In genomic region chr2:168677650-168678049, GRCm38 (mm10) we compare ENCODE assay signal across 8 mouse cellular contexts.
A peak's percentile ranks its signal among the peaks of the same experiment; 100 is the strongest.
DNase-seq lines count a peak whose midpoint lies in the region; ATAC-seq and TF ChIP-seq lines count a peak whose summit lies in the region.
"Had no signal": no experiment of that assay in that cellular context is flagged by ENCODE, and none has a peak within 500 bp of the region (broad histone marks: within the 10 kb centered on the region; RNA-seq: fewer than 3 reads in every experiment).

No protein-coding gene starts in this region.

- H3K27ac ChIP-seq in cerebellum, adult 2 months (ENCODE audit: insufficient read depth, low read length), result peak overlapping the region; percentile 96
- H3K27ac ChIP-seq in hindbrain, embryonic 14.5 days, result peak overlapping the region; percentile 89
- 0 out of 2 replicates have a peak overlapping the region, but pooled peaks have one; percentile 0 for H3K27ac ChIP-seq in midbrain, postnatal 0 days (ENCODE audit: low read depth, low read length)
- H3K27ac ChIP-seq: heart, embryonic 10.5 days had no signal

- no peak overlapping the region for H3K4me3 ChIP-seq in cerebellum, adult 2 months (replicated peaks; ENCODE audit: insufficient read depth, low read depth, low read length)
- H3K4me3 ChIP-seq in hindbrain, embryonic 14.5 days (replicated peaks; ENCODE audit: low read length), result no peak overlapping the region
- no peak overlapping the region for H3K4me3 ChIP-seq in midbrain, postnatal 0 days (ENCODE audit: low read depth, low read length)
- no peak overlapping the region for H3K4me3 ChIP-seq in lung, adult 2 months (replicated peaks; ENCODE audit: extremely low read depth, low read depth, low read length)
- H3K4me3 ChIP-seq: heart, embryonic 10.5 days had no signal

- 2% methylated on average over 9 of the region's 9 CpGs for WGBS in cerebellum, adult 2 months
- WGBS in hindbrain, embryonic 14.5 days, result 28% methylated on average over 9 of the region's 9 CpGs
- 34% methylated on average over 9 of the region's 9 CpGs for WGBS in midbrain, postnatal 0 days
- WGBS in lung, adult 2 months, result 82% methylated on average over 9 of the region's 9 CpGs

- no peaks in the 10 kb centered on the region for H3K27me3 ChIP-seq in cerebellum, adult 2 months (ENCODE audit: control insufficient read depth, insufficient read depth, low read length)
- H3K27me3 ChIP-seq in hindbrain, embryonic 14.5 days (ENCODE audit: control insufficient read depth, insufficient read depth, low read length), result no peaks in the 10 kb centered on the region
- H3K27me3 ChIP-seq in midbrain, postnatal 0 days (ENCODE audit: insufficient read depth, low read length), result no peaks in the 10 kb centered on the region

- H3K36me3 ChIP-seq in hindbrain, embryonic 14.5 days (replicated peaks; ENCODE audit: control insufficient read depth, insufficient read depth), result peaks cover 63% of the 10 kb centered on the region
- peaks cover 32% of the 10 kb centered on the region for H3K36me3 ChIP-seq in midbrain, postnatal 0 days (ENCODE audit: insufficient read depth, low read length)

- no peak overlapping the region for H3K9ac ChIP-seq in hindbrain, embryonic 14.5 days
- H3K9ac ChIP-seq in midbrain, postnatal 0 days (replicated peaks; ENCODE audit: low read length, poor library complexity, severe bottlenecking), result no peak overlapping the region; the same call in 1 of the 2 replicates

- DNase-seq in cerebellum, adult 2 months, result peak; percentile 95
- DNase-seq in embryo, embryonic 10.5 days (ENCODE audit: low spot score), result peak; percentile 52
- DNase-seq in hindbrain, embryonic 14.5 days (ENCODE audit: low spot score), result peak; percentile 29
- peak; percentile 66 for DNase-seq in midbrain, postnatal 0 days (ENCODE audit: low spot score)
- DNase-seq in thymus, postnatal 4 days, result no peak
- DNase-seq in lung, adult 2 months, result no peak
- no peak for DNase-seq in lung, postnatal 36 days

- 0 out of 2 replicates have a peak, but pooled peaks have one; percentile 21 for TF ChIP-seq CTCF in cerebellum, adult 2 months (IDR thresholded peaks at IDR 0.05; ENCODE audit: borderline replicate concordance, insufficient read depth, low read depth, low read length)
- no peak for TF ChIP-seq CTCF in midbrain, postnatal 0 days (IDR thresholded peaks at IDR 0.05)
- TF ChIP-seq CTCF in lung, adult 2 months (IDR thresholded peaks at IDR 0.05; ENCODE audit: insufficient read depth, low read length), result no peak

- no peak for TF ChIP-seq POLR2A in cerebellum, adult 2 months (IDR thresholded peaks at IDR 0.05; ENCODE audit: borderline replicate concordance, insufficient read depth, low read length)
- no peak for TF ChIP-seq POLR2A in lung, adult 2 months (IDR thresholded peaks at IDR 0.05; ENCODE audit: borderline replicate concordance, extremely low read depth, low read depth, low read length)

- H3K4me1 ChIP-seq in cerebellum, adult 2 months (ENCODE audit: control insufficient read depth, insufficient read depth, low read length), result peaks cover 54% of the 10 kb centered on the region
- H3K4me1 ChIP-seq in hindbrain, embryonic 14.5 days (replicated peaks; ENCODE audit: control insufficient read depth, insufficient read depth, low read length), result peaks cover 15% of the 10 kb centered on the region; the same call in 1 of the 2 replicates
- no peaks in the 10 kb centered on the region for H3K4me1 ChIP-seq in midbrain, postnatal 0 days (ENCODE audit: insufficient read depth, low read length)
- H3K4me1 ChIP-seq in lung, adult 2 months (ENCODE audit: control insufficient read depth, insufficient read depth, low read length), result no peaks in the 10 kb centered on the region

- H3K4me2 ChIP-seq in hindbrain, embryonic 14.5 days (replicated peaks), result no peak overlapping the region
- H3K4me2 ChIP-seq in midbrain, postnatal 0 days (ENCODE audit: low read depth, low read length, poor library complexity, severe bottlenecking), result no peak overlapping the region

- no peaks in the 10 kb centered on the region for H3K9me3 ChIP-seq in hindbrain, embryonic 14.5 days (ENCODE audit: control insufficient read depth, low read length)
- H3K9me3 ChIP-seq in midbrain, postnatal 0 days (ENCODE audit: low read length), result no peaks in the 10 kb centered on the region

- ATAC-seq in hindbrain, embryonic 14.5 days (ENCODE audit: low FRiP score), result peak; percentile 51
- ATAC-seq in midbrain, postnatal 0 days (ENCODE audit: low FRiP score), result 0 out of 2 replicates have a peak, but pooled peaks have one; percentile 35

Comparison
In these comparisons a context has a peak if more than half of its experiments do, and no peak if none do; other contexts are left out.
1. DNase-seq: peak in cerebellum, adult 2 months (2 of 2), embryo, embryonic 10.5 days (single experiment), hindbrain, embryonic 14.5 days (single experiment) and midbrain, postnatal 0 days (single experiment); none in thymus, postnatal 4 days (single experiment), lung, adult 2 months (single experiment) and lung, postnatal 36 days (single experiment).
2. H3K27ac ChIP-seq: peak in every context shown above with its lines; median percentile 96 in cerebellum, adult 2 months; 89 in hindbrain, embryonic 14.5 days; 0 in midbrain, postnatal 0 days.